Mouse (Mus musculus) mature B cell (primary cell): ENCODE data around the gene Zfp296.

Source experiments
- in situ Hi-C: fragments of 300-500 bp; cut with MboI; formaldehyde crosslinking; loops from 2 replicates; pipeline ENCODE4 v1.14.3; 2019

Gene Zfp296

GRCm38 (mm10) chr7:19562643-19563410 is 14.3 kb upstream of the Zfp296 start, which contains the start of gene Ppp1r37:
TSS of gene Ppp1r37 (minus strand) at chr7:19563076.
- in situ Hi-C loops: no loop called here

- in situ Hi-C loops: no loop called here
Measured at GRCm38 (mm10) chr7:19563884-19564283, 13.2 kb upstream of the Zfp296 start.

- in situ Hi-C loops: no loop called here
Measured at GRCm38 (mm10) chr7:19564455-19564854, 12.6 kb upstream of the Zfp296 start.

GRCm38 (mm10) chr7:19565803-19566202 is 11.3 kb upstream of the Zfp296 start:
- in situ Hi-C loops: no loop called here

- in situ Hi-C loops: no loop called here
Measured at GRCm38 (mm10) chr7:19567426-19567825, 9.7 kb upstream of the Zfp296 start.

- in situ Hi-C loops: no loop called here
Measured at GRCm38 (mm10) chr7:19569647-19570046, 7.4 kb upstream of the Zfp296 start.

GRCm38 (mm10) chr7:19572926-19573775 is 3.9 kb upstream of the Zfp296 start:
- in situ Hi-C loops: no loop called here

GRCm38 (mm10) chr7:19573776-19574140 is 3.3 kb upstream of the Zfp296 start:
- in situ Hi-C loops: no loop called here

GRCm38 (mm10) chr7:19575559-19575958 is 1.5 kb upstream of the Zfp296 start:
- in situ Hi-C loops: no loop called here

GRCm38 (mm10) chr7:19577877-19578414 is 859 bp downstream of the Zfp296 start:
- in situ Hi-C loops: no loop called here

- in situ Hi-C loops: no loop called here
Measured at GRCm38 (mm10) chr7:19578436-19578835, 1.3 kb downstream of the Zfp296 start.

- in situ Hi-C loops: no loop called here
Measured at GRCm38 (mm10) chr7:19579751-19580150, 2.7 kb downstream of the Zfp296 start.

GRCm38 (mm10) chr7:19580634-19581033 is 3.5 kb downstream of the Zfp296 start:
- in situ Hi-C loops: no loop called here

- in situ Hi-C loops: no loop called here
Measured at GRCm38 (mm10) chr7:19586269-19586668, 9.2 kb downstream of the Zfp296 start.

GRCm38 (mm10) chr7:19589207-19589606 is 12.1 kb downstream of the Zfp296 start:
- in situ Hi-C loops: no loop called here

GRCm38 (mm10) chr7:19589917-19590316 is 12.8 kb downstream of the Zfp296 start:
- in situ Hi-C loops: no loop called here

- in situ Hi-C loops: no loop called here
Measured at GRCm38 (mm10) chr7:19593061-19593730, 16.1 kb downstream of the Zfp296 start.

GRCm38 (mm10) chr7:19600562-19600961 is 23.5 kb downstream of the Zfp296 start:
- in situ Hi-C loops: loop anchor here (10.0 kb wide), 1 partner anchor 114 kb away; the partner anchor contains the start of gene Tomm40

GRCm38 (mm10) chr7:19603055-19603454 is 26.0 kb downstream of the Zfp296 start:
- in situ Hi-C loops: loop anchor here (10.0 kb wide), 1 partner anchor 112 kb away; the partner anchor contains the start of gene Tomm40

GRCm38 (mm10) chr7:19603849-19604605 is 26.9 kb downstream of the Zfp296 start, which contains the start of gene Clasrp:
TSS of gene Clasrp (minus strand) at chr7:19604486.
- in situ Hi-C loops: loop anchor here (10.0 kb wide), 1 partner anchor 111 kb away; the partner anchor contains the start of gene Tomm40
